Mouse (Mus musculus) urinary bladder, adult 18-20 months (tissue): Measurements from ENCODE around the gene Fam186b.
A peak's percentile ranks its signal among the peaks of the same experiment; 100 is the strongest.
"Not testable (repeated sequence)": the region's sequence is repeated elsewhere in the genome, so short reads cannot be mapped to it uniquely, and the experiment has no call there.

Experiments
- DNase-seq, 2 experiments: peaks; one replicate each; pipeline ENCODE4 v3.0.0; 2022; ENCODE audit warnings: low spot score in 2 of 2, mixed read lengths in 2 of 2

Gene Fam186b

DNA sequence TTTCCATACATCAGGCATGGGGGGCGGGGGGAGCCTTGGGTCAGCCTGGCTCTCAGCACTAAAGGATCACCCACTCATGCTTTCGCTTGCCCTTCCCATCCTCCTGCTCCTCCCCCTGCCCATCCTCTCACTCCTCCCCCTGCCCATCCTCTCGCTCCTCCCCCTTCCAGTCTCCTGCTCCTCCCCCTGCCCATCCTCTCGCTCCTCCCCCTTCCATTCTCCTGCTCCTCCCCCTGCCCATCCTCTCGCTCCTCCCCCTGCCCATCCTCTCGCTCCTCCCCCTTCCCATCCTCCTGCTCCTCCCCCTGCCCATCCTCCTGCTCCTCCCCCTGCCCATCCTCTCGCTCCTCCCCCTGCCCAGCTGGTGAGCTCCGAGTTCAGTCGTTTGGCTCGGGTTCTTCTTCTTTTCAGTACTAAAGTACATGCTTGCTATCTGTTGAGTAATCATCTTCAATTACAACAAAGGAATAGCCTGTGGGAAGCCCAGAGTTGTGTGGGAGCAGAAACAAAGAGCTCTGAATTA, 35.9 kb downstream of the Fam186b start:
- DNase-seq = peak; percentile 26 to 77

DNA sequence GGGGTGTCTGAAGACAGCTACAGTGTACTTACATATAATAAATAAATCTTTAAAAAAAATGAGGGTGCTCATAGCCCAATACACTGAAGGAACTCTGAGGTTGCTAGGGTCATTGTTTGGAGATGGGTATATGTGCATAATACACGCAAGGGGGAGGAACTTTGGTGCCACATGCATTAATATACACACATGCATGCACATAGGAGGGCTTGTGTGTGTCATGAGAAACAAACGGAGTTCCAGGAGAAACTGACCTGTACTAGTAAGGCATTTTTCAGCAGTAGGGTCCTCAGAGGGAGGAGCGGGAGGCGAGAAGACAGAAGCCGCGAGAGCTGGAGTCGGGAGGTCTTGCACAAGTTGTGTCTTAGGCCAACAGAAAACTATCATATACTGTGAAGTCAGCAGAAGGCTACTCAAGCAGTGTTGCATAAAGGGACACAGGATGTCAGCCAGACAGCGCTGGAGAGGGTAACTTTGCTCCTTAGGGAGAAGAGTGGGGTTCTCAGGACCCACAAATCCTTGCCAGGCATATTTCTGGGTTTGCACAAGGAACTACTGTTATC, 36.4 kb downstream of the Fam186b start:
- DNase-seq = no peak

DNA sequence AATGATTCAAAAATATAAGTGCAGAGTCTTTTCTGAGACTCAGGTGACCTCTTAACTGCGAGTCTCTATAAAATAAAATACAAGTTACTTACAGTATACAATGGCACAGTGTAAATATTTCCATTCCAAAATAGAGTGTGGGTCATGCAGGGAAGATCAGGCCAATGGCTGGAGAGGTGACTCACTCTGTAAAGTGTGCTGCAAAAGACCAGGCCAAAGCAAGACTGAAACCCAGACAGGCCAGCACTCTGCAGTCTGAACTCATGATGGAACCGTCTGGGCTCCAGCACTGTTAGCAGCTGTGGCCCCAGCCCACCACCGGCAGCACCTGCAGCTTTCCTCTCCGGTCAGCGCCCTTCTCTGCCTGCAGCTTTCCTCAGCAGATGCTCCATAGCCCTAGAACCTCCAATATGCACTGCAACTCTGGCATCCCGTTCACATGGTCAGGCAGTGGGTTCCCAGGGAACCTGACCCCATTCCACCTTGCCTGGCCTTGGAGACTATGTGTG, 40.4 kb downstream of the Fam186b start:
- no peak for DNase-seq

DNA sequence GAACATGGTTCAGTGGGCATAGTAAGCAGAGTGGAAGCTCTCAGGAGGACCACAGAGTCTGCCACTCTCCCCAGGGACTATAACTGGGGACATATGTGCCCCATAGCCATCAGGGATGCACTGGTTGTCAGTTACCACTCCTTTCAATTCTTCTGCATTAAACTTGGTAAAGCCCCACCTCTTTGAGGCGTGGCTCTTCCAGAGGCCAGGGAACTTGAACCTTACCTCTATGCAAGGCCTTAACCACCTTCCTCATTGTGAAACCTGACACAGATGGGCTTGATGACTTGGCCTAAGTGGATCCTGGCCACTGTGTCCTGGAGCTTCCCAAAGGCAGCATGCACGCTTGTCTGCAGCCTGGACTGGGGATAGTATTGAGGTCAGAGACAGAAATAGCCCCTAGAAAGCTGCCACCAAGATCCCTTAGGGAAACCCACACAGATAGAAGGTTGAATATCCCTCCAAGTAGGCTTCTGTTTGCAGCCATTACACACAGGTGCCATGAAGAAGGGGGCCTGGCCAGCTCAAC, 41.1 kb downstream of the Fam186b start:
- DNase-seq = no peak

DNA sequence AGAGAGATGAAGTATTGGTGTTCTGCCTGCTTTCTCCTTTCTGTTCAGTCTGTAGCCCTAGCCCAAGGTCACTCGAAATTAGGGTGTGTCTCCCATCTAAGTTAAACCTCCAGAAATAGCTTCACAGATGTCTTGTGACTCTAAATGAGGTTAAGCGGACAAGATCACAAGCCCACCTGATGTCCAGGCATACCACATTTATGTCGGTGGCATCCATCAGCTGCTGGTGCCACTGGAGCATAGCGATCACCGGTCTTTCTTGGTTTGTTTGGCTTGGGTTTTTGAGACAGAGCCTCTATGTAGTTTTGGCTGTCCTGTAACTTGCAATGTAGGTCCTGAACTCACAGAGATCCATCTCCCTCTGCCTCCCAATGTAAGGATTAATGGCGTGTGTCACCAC, 41.9 kb downstream of the Fam186b start:
- DNase-seq = no peak

DNA sequence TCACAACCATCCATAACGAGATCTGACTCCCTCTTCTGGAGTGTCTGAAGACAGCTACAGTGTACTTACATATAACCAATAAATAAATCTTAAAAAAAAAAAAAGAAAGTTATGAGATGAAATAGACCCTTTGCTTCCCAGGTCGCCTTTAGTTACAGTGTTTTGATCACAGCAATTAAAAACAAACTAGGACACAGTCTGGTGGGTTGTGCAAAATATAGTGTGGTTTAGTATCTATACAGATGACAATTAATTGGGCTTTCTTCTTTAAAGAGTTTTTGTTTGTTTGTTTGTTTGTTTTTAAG, 42.6 kb downstream of the Fam186b start:
- DNase-seq = not testable (repeated sequence)

DNA sequence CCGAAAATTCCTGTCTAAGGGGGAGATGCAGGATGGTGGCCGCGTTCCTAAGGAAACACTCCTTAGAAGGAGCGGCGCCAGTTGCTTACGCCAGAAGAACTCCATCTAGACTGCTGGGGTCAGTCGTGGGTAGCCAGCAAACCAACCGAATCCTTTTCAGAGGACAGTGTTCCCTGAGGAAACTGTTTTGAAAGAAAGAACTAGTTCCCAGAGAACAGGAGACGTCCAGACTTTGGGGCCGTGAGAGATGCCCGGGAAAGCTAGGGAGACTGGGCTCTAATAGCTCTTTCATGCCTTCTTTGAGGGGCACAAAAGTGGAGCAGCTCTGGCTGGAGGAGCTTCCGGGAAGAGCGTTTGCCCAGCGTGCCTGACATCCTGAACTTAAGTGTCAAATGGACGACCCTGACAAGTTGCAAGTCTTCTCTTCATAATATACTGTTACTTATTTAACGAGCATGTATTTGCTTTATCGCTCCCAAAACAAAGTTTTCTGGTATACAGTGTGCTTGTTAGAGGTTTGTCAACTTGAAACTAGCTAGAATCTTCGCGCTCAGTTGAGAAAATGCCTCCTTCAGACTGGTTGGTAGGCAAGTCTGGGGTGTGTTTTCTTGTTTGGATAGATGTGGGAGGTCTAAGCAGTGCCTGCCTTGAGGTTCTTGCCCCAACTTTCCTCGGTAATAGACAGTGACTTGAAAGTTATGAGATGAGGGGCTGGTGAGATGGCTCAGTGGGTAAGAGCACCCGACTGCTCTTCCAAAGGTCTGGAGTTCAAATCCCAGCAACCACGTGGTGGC, 43.1 kb downstream of the Fam186b start:
- DNase-seq = no peak

DNA sequence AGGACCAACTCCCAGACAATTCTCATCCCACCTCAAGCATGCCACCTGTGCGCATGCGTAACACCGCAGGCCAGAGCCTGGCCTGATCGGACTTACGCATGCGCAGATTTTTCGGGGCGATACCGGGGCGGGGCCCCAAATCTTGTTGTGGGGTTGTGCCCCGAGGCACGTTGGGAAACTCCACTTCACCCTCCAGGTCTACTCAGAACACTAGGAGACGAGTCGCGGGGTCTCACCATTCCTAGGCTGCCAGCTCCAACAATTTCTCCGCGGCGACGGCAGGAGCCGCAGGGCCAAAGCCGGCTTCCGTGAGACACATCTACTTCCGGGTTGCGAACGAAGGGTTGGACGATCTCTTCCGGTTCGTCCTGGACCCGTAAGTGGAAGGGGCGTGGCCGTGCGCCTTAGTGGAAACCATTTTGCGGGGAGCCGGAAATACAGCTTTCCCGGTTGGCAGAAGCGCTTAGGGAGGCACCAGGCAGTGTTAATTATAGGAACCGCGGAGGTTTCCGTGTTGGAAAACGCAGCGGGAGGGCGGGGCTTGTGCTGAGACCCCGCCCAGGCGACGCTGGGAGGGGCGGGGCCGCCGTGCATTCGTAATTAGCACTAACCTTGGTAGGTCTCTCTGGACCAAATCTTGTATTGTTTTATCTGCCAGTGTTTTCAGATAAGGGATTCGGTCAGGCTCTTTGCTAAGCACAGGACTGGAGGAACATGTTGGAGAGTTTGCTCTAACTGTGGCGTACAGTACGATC, 43.9 kb downstream of the Fam186b start, which contains the start of gene Mcrs1:
Gene Mcrs1 (minus strand): TSS at position 336 of the 755 bp plus-strand sequence.
- DNase-seq = peak; percentile 91 to 97

DNA sequence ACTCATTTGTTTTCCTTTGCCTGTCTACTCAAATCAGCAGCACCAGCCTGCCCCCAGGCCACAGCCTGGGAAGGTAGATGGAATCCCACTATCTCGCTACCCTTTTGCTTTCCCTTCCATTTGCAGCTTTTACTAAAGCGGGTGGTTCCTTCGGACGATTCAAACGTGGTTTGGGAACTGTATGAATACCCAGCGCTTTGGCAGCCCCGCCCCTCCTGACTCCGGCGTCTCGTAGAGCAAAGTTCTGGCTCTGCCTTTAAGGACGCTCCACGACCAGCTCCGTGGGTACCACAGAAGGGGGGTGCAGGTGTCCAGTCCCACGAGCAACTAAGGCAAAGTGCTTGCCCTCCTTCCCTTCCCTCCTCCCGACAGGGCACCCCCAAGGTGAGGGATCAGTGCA, 44.6 kb downstream of the Fam186b start:
- DNase-seq = peak in 1 of 2 experiments; percentile 33

DNA sequence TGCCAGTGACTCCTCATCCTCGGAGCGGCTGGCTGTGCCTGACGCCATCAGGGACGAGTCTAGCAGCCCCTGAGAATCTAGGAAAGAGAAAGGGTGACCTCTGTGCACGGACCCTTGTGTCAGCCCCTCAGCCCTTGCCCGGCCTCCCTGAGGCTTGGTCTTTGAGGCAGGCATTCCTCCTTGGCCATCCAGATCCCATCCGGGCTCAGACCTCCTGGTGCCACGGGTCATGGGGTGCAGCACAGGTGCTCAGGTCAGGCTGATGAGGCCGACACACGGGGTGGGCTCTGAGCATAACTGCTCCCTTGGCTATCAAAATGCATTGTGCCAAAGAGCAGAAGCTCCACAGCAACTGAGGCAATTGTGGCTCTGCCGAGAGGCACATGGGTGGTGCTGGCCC, 45.8 kb downstream of the Fam186b start:
- DNase-seq = no peak

DNA sequence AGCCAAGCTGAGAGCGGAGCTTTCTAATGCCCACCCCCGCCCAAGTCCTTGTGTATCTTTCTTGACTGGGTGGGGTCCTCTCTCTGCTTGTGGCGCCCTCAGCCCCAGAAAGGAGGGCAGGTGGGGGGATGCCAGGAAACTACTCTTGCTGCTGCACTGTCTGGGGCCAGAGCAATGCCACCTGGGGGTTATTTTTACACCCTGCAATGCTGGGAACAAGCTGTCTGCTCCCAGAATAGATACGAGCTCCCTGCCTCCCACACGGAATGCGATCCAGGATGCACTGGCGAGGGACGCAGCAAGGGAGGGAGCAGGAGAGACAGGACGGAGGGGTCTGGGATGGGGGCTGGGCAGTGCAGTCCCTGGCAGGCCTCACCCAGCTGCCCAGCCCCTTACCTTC, 46.7 kb downstream of the Fam186b start:
- no peak for DNase-seq

DNA sequence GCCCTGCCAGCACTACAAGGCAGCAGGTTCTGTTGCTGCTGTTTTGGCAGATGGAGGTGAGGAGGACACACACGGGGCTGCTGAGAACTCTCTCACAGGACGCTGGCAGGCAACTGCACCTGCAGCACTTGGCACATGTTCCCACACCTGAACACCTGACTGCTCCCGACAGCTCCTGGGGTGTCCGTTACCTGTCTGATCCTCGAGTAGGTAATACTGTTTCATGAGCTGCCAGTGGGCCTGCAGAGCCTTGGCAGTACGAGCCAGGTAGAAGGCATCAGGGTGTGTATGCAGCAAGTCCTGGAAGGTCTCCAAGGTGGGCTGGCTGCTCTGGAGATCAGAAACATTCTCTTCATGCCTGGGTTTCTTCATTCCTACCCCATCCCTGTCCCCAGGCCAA, 49.0 kb downstream of the Fam186b start:
- DNase-seq = not testable (repeated sequence)

DNA sequence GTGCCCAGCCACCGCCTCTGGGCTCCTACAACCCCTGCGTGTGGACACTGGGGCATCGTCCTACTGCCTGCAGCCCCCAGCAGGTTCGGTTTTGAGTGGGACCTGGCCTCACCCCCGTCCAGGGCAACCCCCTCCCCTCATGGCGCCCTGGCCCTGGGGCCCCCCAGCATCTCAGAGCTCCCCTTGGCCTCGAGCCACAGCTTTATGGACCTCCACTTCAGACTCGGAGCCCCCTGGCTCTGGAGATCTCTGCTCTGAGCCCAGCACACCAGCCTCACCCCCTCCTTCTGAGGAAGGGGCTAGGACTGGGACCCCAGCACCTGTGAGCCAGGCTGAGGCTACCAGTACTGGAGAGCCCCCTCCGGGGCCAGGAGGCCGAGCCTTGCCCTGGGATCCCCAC, 53.6 kb downstream of the Fam186b start:
- no peak for DNase-seq

DNA sequence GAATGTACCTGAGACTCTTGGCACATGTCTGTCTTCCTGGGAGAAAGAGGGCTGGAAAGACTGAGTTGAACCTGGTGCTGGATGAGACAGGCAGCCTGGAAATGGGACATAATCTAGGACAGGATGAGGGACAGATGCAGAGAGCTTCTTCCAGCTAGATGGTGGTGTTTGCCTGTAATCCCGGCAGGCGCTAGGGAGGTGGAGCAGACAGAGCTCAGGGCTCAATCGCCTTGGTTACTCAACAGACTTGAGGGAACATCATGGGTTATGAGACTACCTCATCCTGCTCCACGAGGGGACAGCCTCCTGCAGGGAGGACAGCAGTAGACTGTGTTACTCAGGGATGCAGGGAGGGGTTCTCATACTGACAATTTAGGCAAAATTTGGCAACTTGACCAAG, 54.4 kb downstream of the Fam186b start:
- DNase-seq = no peak

DNA sequence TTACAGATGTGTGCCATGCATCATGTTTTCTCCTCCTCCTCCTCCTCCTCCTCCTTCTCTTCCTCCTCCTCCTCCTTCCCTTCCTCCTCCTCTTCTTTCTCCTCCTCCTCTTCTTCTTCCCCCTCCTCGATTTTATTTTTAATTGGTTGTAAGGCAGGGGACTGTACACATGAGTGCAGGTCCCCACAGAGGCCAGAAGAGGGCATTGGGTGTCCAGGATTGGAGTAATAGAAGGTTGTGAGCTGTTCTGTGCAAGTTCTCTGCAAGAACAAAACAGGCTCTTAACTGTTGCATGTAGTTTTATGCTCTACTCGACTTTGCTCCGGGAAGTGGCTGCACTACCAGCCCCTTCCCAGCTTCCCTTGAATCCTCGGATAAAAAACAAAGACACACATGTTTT, 55.6 kb downstream of the Fam186b start:
- DNase-seq = no peak

DNA sequence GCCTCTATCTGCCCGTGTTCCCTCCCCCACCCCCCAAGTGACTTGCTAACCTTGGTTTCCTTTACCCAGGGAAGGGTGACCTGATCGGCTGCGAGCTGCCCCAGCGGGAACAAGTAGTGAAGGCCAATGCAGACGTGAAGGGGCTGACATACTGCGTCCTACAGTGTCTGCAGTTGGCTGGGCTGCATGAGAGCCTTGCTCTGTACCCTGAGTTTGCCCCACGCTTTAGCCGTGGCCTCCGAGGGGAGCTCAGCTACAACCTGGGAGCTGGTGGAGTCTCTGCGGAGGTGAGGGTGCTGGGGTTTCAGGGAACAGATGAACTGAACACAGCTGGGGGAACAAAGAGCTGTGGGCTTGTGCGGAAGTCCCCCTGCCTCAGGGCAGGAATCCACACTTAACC, 57.7 kb downstream of the Fam186b start:
- DNase-seq = no peak

DNA sequence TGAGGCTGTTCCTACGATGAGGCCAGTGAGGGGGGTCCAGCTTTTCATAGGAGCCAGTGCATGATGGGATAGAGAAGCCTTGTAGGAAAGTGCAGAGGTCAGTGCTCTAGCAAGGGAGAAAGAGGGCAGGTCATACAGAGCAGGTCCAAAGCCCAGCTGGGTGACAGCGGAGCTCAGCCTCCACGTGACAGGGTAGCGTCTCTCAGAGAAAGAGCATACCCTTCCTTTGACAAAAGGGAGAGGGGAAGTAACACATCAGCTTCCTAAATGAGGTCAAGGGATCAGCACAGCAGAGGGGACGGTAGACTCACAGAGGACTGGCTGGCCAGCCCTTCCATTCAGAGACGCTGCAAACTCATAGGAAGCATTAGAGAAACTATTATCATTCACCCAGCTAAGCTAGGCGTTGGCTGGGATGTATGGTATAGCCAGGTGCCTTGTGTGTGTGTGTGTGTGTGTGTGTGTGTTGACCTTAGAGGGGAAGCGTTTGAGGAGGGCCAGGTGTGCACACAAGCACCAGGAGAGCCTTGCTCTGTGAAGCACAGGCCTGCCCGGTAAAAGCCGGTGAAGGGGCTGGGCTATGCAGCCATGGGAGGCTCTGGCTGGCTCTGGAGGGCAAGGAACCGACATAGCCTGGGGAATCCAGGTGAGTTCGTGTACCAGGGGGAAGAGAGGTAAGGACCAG, 61.2 kb downstream of the Fam186b start:
- DNase-seq = no peak

DNA sequence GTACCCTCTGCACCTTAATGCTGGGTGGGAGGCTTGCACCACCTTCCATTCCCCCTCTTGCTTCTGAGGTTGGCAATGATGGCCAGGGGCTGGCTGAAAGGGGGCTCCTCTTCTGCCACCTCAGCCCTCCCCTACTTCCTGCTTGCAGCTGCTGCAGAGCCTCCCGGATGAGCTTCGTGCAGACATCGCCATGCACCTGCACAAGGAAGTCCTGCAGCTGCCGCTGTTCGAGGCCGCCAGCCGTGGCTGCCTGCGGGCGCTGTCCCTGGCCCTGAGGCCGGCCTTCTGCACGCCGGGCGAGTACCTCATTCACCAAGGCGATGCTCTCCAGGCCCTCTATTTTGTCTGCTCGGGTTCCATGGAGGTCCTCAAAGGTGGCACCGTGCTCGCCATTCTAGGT, 62.0 kb downstream of the Fam186b start:
- no peak for DNase-seq

DNA sequence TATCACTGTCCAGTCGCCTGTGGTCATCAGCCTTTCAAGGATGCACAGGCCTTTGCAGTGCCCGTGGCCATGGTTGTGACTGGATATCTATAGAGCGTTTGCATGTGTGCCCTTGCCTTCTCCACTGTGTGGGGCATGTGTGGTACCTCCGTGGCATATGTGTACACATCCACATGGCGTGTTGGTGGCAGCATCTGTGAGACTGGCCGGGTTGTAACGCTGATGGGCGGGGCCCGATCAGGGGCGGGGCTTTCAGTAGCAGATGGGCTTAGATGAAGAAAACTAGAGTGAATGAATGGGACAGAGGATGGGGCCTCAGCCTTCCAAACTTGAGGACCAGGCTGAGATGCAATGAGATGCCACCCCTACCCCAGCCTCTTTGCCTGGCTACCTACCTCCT, 63.7 kb downstream of the Fam186b start:
- no peak for DNase-seq

DNA sequence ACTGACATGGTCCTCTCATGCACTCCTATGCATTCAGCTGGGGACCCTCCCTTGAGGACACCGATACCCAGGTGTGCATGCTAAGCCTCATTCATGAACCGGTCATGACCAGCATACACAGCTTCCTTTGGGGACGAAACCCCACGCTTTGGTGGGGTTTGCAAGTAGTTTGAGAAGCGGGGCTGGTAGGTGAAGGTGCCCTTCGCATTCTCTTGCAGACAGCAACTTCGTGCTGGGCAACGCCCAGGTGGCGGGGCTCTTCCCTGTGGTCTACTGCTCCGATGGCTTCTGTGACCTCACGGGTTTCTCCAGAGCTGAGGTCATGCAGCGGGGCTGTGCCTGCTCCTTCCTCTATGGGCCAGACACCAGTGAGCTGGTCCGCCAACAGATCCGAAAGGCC, 69.6 kb downstream of the Fam186b start:
- DNase-seq = no peak

DNA sequence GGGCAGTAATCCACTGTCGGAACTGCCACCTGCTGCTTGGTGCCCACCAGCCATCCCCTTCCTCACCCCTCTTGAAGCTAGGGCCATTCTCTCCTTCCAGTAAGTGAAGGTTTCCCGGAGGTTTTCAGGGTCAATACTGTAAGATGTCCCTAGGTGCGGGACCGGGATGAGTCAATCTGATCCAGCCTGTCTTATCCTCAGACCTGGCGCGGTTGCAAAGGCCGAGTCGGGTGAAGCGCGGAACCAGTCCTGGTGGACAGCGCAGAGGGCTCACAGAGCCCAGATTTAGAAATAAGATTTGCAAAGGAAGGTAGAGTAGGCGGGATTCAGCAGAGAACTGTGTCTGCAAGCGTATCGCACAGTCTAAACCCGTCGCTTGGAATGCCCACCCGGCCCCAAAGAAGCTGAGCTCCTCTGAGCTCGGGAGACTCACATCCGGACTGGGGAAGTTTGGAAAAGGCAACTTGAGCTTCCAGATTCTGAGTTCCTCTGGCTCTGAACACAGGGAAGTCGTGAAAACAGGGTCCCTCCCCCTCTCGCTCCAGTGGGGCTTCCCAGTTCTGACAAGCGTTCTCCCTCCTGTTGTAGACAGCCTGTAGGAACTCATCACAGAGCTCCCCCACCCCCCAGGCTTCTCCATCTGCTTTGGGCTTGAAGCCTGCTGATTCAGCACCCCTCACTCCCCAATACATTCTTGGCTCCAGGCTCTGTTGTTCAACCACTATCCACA, 70.4 kb downstream of the Fam186b start:
- no peak for DNase-seq
